Mouse (Mus musculus): ENCODE data around the gene Tmem120b. TPM values are rescaled to one million over a fixed set of nuclear protein-coding genes. Genes with fewer than 3 reads are reported as not detected.
A peak's percentile ranks its signal among the peaks of the same experiment; 100 is the strongest.

The Tmem120b gene
- total RNA-seq, 2 experiments from 2014 or later: 85.5 to 86.8 TPM

- ATAC-seq (replicated peaks; ENCODE audit: low FRiP score, poor library complexity, severe bottlenecking): no peak
Observed at GRCm38 (mm10) chr5:123083340-123084050, 15.3 kb downstream of the Tmem120b start.

- no peak for ATAC-seq (replicated peaks; ENCODE audit: low FRiP score, poor library complexity, severe bottlenecking)
Observed at GRCm38 (mm10) chr5:123086501-123086900, 18.3 kb downstream of the Tmem120b start.

GRCm38 (mm10) chr5:123088784-123089183 lies 20.6 kb downstream of the Tmem120b start:
- no peak for ATAC-seq (replicated peaks; ENCODE audit: low FRiP score, poor library complexity, severe bottlenecking)

- no peak for ATAC-seq (replicated peaks; ENCODE audit: low FRiP score, poor library complexity, severe bottlenecking)
Observed at GRCm38 (mm10) chr5:123090560-123091306, 22.5 kb downstream of the Tmem120b start.

GRCm38 (mm10) chr5:123093077-123093633 lies 24.9 kb downstream of the Tmem120b start:
- peak; percentile 78 for ATAC-seq (replicated peaks; ENCODE audit: low FRiP score, poor library complexity, severe bottlenecking)

GRCm38 (mm10) chr5:123094238-123094991 lies 26.2 kb downstream of the Tmem120b start:
- peak; percentile 82 for ATAC-seq (replicated peaks; ENCODE audit: low FRiP score, poor library complexity, severe bottlenecking)

GRCm38 (mm10) chr5:123096299-123096698 lies 28.1 kb downstream of the Tmem120b start:
- ATAC-seq (replicated peaks; ENCODE audit: low FRiP score, poor library complexity, severe bottlenecking): no peak

GRCm38 (mm10) chr5:123098487-123098886 lies 30.3 kb downstream of the Tmem120b start:
- no peak for ATAC-seq (replicated peaks; ENCODE audit: low FRiP score, poor library complexity, severe bottlenecking)

- ATAC-seq (replicated peaks; ENCODE audit: low FRiP score, poor library complexity, severe bottlenecking): no peak
Observed at GRCm38 (mm10) chr5:123102376-123102775, 34.2 kb downstream of the Tmem120b start.

- no peak for ATAC-seq (replicated peaks; ENCODE audit: low FRiP score, poor library complexity, severe bottlenecking)
Observed at GRCm38 (mm10) chr5:123103556-123103955, 35.3 kb downstream of the Tmem120b start.

- ATAC-seq (replicated peaks; ENCODE audit: low FRiP score, poor library complexity, severe bottlenecking): no peak
Observed at GRCm38 (mm10) chr5:123104769-123105168, 36.6 kb downstream of the Tmem120b start.

GRCm38 (mm10) chr5:123109452-123110203 lies 41.4 kb downstream of the Tmem120b start:
- ATAC-seq (replicated peaks; ENCODE audit: low FRiP score, poor library complexity, severe bottlenecking): no peak

GRCm38 (mm10) chr5:123110296-123110721 lies 42.1 kb downstream of the Tmem120b start:
- ATAC-seq (replicated peaks; ENCODE audit: low FRiP score, poor library complexity, severe bottlenecking): no peak

- no peak for ATAC-seq (replicated peaks; ENCODE audit: low FRiP score, poor library complexity, severe bottlenecking)
Observed at GRCm38 (mm10) chr5:123114109-123114508, 45.9 kb downstream of the Tmem120b start.

GRCm38 (mm10) chr5:123114924-123115323 lies 46.7 kb downstream of the Tmem120b start:
- no peak for ATAC-seq (replicated peaks; ENCODE audit: low FRiP score, poor library complexity, severe bottlenecking)

GRCm38 (mm10) chr5:123116080-123116479 lies 47.9 kb downstream of the Tmem120b start:
- ATAC-seq (replicated peaks; ENCODE audit: low FRiP score, poor library complexity, severe bottlenecking): no peak

- peak; percentile 73 for ATAC-seq (replicated peaks; ENCODE audit: low FRiP score, poor library complexity, severe bottlenecking)
Observed at GRCm38 (mm10) chr5:123117257-123117656, 49.0 kb downstream of the Tmem120b start.

GRCm38 (mm10) chr5:123117773-123118172 lies 49.6 kb downstream of the Tmem120b start:
- ATAC-seq (replicated peaks; ENCODE audit: low FRiP score, poor library complexity, severe bottlenecking): no peak

- ATAC-seq (replicated peaks; ENCODE audit: low FRiP score, poor library complexity, severe bottlenecking): no peak
Observed at GRCm38 (mm10) chr5:123118826-123119225, 50.6 kb downstream of the Tmem120b start.

Measured in erythroid progenitor cell, adult 5-6 weeks (primary cell).